Mouse (Mus musculus): Measurements from ENCODE around the gene Washc2.

- TF ChIP-seq USF1 (IDR thresholded peaks at IDR 0.05; ENCODE audit: low read depth) (no peak), CTCF (IDR thresholded peaks at IDR 0.05; ENCODE audit: control insufficient read depth, insufficient read depth, insufficient read length) (peak; percentile 32), MAX (IDR thresholded peaks at IDR 0.05) (no peak), MYOG (IDR thresholded peaks at IDR 0.05; ENCODE audit: control insufficient read depth, extremely low read depth, insufficient read length) (no peak), MYOD1 (IDR thresholded peaks at IDR 0.05; ENCODE audit: control insufficient read depth, insufficient read length, low read depth) (no peak), CEBPB (IDR thresholded peaks at IDR 0.05; ENCODE audit: low read depth) (no peak), FOSL1 (IDR thresholded peaks at IDR 0.05; ENCODE audit: insufficient read depth, low read length, poor library complexity, severe bottlenecking) (no peak)
These were observed 21.1 kb downstream of the Washc2 start for GRCm38 (mm10) chr6:116228785-116229525.

All from C2C12 (cell line).